Mouse (Mus musculus) macrophage (primary cell): ENCODE results near the gene Olfr487. TPM values are rescaled to one million over a fixed set of nuclear protein-coding genes. Genes with fewer than 3 reads are reported as not detected.
"Not testable (repeated sequence)": the region's sequence is repeated elsewhere in the genome, so short reads cannot be mapped to it uniquely, and the experiment has no call there.

Experiments
- H3K27ac ChIP-seq: fragments of 350-480 bp; formaldehyde crosslinking; 2 replicates; pipeline ENCODE4 v1.9.0; 2021
- H3K36me3 ChIP-seq: fragments of 350-480 bp; formaldehyde crosslinking; 2 replicates; pipeline ENCODE4 v1.9.0; 2021; ENCODE audit errors: inconsistent target
- H3K4me3 ChIP-seq: fragments of 350-480 bp; formaldehyde crosslinking; 2 replicates; pipeline ENCODE4 v1.9.0; 2021; ENCODE audit errors: inconsistent target
- H3K79me2 ChIP-seq: fragments of 350-480 bp; formaldehyde crosslinking; 2 replicates; pipeline ENCODE4 v1.9.0; 2021; ENCODE audit errors: inconsistent target
- WGBS: methylation state at CpG from one replicate; pipeline ENCODE4 v1.1.7; 2026; ENCODE audit warnings: inconsistent platforms; ENCODE audit not compliant: missing documents; 5-methylcytosine and 5-hydroxymethylcytosine counted together
- polyA plus RNA-seq: library from polyadenylated mRNA; stranded (reverse); fragments of 250-400 nt; gene quantifications from 3 replicates; pipeline ENCODE4 v1.2.4, GENCODE M21; 2018; ENCODE audit warnings: inconsistent platforms
- total RNA-seq, 78 experiments: library from RNA; depleted of rRNA; stranded (reverse); fragments of 250-400 nt; gene quantifications; 1 replicate in 9 of 78; 2 replicates in 24 of 78; 3 replicates in 43 of 78; 4 replicates in 2 of 78; pipeline ENCODE4 v1.2.4; 2018; ENCODE audit warnings: inconsistent platforms in 56 of 78

Olfr487 gene
- not detected for total RNA-seq (2018; cell fraction: chromatin; rRNA removed)
- not detected for total RNA-seq (2018; cell fraction: cytosol; rRNA removed)
- total RNA-seq (2018; cell fraction: nucleus; rRNA removed) = not detected
- not detected in 3 replicates for polyA plus RNA-seq

GRCm38 (mm10) chr7:108214536-108214935, at the start of gene Olfr487:
Gene Olfr487, minus strand, starts transcription at chr7:108214636.
- not testable (repeated sequence) for H3K4me3 ChIP-seq, H3K36me3 ChIP-seq, H3K79me2 ChIP-seq, H3K27ac ChIP-seq

DNA sequence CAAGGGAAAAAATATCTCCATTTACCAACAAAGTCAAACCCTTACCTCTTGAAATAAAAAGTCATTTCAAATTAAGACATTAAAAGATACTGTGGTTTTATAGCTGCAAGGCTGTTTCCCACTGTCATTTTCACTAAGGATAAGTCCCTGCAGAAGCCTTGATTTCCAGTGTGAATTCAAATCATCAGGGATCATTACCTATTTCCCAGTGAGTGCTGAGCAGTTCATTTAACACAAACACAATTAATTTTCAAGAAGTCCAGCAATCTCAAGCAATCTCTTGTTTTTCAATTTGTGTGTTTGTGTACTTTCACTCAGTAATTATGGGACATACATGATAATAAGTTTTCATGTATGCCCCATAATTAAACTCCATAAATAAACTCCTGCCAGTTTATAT, 43.8 kb upstream of the Olfr487 start, which contains the start of gene Olfr488:
Olfr488 (minus strand) TSS at position 101 of the 400 bp plus-strand sequence.
- Histone ChIP-seq H3K79me2 (no peaks in the 10 kb centered on the region), H3K4me3 (no peak within 1 kb of the TSS), H3K27ac (no peak within 1 kb of the TSS), H3K36me3 (no peaks in the 10 kb centered on the region)

GRCm38 (mm10) chr7:108233551-108233950, 19.1 kb upstream of the Olfr487 start:
- Histone ChIP-seq H3K79me2 (no peaks in the 10 kb centered on the region), H3K4me3 (no peak overlapping the region), H3K27ac (no peak overlapping the region), H3K36me3 (no peaks in the 10 kb centered on the region)
- 71% methylated on average over 3 of the region's 3 CpGs for WGBS

DNA sequence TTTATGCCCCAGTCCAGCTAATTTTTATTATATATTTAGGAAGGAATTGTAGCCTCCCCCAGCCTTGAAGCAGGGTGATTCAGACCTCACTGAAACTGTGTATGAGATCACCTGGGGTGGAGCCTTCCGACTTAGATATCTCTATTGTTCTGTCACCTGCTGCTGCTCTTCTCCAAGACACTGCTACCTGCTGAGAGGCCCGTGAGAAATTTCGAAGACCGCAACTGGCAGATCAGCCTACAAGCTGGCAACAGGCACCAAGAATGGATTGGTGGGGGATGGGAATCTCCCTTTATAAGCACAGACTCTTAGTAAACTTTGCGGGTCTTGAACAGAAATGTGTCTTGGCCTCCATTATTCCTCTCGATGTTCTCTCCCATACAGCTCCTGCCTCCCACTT, 17.5 kb downstream of the Olfr487 start:
- H3K36me3 ChIP-seq = no peaks in the 10 kb centered on the region
- H3K4me3 ChIP-seq = no peak overlapping the region
- 66% methylated on average over 6 of the region's 6 CpGs for WGBS
- no peaks in the 10 kb centered on the region for H3K79me2 ChIP-seq
- H3K27ac ChIP-seq = no peak overlapping the region

DNA sequence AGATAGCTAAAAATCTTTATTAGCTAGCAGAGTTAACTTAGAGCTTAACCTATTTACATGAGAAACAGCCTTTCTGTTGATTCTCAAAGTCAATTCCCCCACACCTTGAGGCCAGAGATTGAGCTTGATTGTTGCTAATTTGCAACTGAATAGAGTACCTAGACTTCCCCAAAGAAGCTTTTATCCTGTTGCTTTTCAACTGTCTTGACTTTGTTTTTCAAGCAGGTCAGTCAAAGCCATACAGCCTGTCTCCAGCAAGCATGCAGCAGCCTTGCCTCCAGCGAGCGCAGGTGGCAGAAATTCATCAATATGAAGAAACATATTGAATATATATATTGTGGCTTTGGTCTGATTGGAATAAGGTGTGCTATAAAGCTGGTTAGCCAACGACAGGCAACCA, 18.1 kb downstream of the Olfr487 start:
- H3K36me3 ChIP-seq, H3K79me2 ChIP-seq, H3K4me3 ChIP-seq, H3K27ac ChIP-seq: not testable (repeated sequence)
- 46% methylated on average over 3 of the region's 3 CpGs for WGBS

GRCm38 (mm10) chr7:108192714-108193113, 21.7 kb downstream of the Olfr487 start:
- H3K27ac ChIP-seq, H3K36me3 ChIP-seq, H3K4me3 ChIP-seq, H3K79me2 ChIP-seq: not testable (repeated sequence)
- 67% methylated on average over 1 of the region's 1 CpGs for WGBS

- H3K4me3 ChIP-seq, H3K79me2 ChIP-seq, H3K36me3 ChIP-seq, H3K27ac ChIP-seq: not testable (repeated sequence)
- 65% methylated on average over 2 of the region's 2 CpGs for WGBS
These were observed 23.2 kb downstream of the Olfr487 start for GRCm38 (mm10) chr7:108191196-108191595.

DNA sequence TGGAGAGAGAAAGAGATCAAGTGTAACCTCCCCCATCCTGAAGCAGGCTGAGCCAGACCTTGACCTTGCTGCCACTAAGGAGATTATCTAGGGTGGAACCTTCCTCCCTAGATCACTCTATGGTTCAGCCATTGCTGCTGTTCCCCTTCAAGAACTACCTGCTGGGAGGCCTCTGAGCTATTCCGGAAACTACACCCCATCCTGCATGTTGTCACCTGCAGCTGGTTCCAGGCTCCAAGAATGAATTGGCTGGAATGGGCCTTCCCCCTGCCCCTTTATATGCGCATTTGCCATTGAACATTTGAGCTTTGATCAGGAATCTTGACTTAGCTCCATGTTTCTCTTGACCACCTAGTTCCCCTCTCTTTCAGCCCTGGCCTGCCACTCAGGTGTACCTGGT, 29.2 kb downstream of the Olfr487 start:
- H3K36me3 ChIP-seq, H3K79me2 ChIP-seq, H3K27ac ChIP-seq, H3K4me3 ChIP-seq: not testable (repeated sequence)
- 96% methylated on average over 2 of the region's 2 CpGs for WGBS

- not testable (repeated sequence) for H3K79me2 ChIP-seq, H3K36me3 ChIP-seq, H3K27ac ChIP-seq, H3K4me3 ChIP-seq
- WGBS = 90% methylated on average over 3 of the region's 3 CpGs
These were observed 30.0 kb downstream of the Olfr487 start for GRCm38 (mm10) chr7:108184401-108184800.

DNA sequence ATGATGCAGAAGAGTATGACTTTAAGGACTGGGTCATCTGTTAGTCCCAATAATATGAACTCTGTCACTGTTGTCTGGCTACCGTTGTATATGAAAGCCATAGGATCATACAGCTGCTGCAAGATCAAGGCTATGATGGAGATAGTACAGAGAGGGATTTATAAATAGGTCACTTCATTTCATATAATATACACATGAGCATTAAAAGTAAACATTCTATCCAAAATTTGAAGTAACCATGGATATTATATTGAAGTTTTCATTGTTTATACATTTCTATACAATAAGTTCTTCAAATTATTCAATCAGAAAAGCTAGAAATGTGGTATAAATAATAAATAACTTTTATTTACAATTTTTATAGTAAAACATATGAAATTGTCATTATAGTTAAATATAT, 41.8 kb downstream of the Olfr487 start, which contains the start of gene Olfr486:
Olfr486 (minus strand) TSS at position 101 of the 400 bp plus-strand sequence.
- not testable (repeated sequence) for H3K36me3 ChIP-seq, H3K4me3 ChIP-seq, H3K27ac ChIP-seq, H3K79me2 ChIP-seq
- WGBS = 100% methylated on average over 1 of the region's 1 CpGs

DNA sequence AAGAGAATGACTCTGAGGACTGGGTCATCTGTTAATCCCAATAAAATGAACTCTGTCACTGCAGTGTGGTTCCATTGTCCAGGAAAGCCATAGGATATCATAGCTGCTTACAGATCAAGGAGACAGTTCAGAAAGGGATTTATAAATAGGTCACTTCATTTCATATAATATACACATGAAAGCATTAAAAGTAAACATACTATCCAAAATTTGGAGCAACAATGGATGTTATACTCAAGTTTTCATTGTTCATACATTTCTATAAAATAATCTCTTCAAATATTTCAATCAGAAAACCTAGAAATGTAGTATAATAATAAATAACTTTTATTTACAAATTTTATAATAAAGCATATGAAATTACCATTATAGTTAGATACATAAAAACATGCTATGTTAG, 54.7 kb downstream of the Olfr487 start, which contains the start of gene Olfr485:
Olfr485 (minus strand) TSS at position 101 of the 400 bp plus-strand sequence.
- H3K27ac ChIP-seq = no peak within 1 kb of the TSS
- H3K36me3 ChIP-seq = no peaks in the 10 kb centered on the region
- H3K79me2 ChIP-seq = no peaks in the 10 kb centered on the region
- no peak within 1 kb of the TSS for H3K4me3 ChIP-seq

Other genes starting within 250 kb of the Olfr487 start
- not detected in 3 replicates for gene Olfr476, start 249.8 kb downstream of the Olfr487 start, polyA plus RNA-seq
- gene Olfr477, start 227.9 kb downstream of the Olfr487 start, polyA plus RNA-seq = not detected in 3 replicates
- not detected in 3 replicates for gene Olfr478, start 180.6 kb downstream of the Olfr487 start, polyA plus RNA-seq
- gene Olfr479, start 163.9 kb downstream of the Olfr487 start, polyA plus RNA-seq = not detected in 3 replicates
- gene Olfr480, start 147.3 kb downstream of the Olfr487 start, polyA plus RNA-seq = not detected in 3 replicates
- gene Olfr481, start 134.8 kb downstream of the Olfr487 start, polyA plus RNA-seq = not detected in 3 replicates
- 0.11 TPM in 1 of 3 replicates, not detected in the others for gene Olfr482, start 117.0 kb downstream of the Olfr487 start, polyA plus RNA-seq
- gene Olfr483, start 113.8 kb downstream of the Olfr487 start, polyA plus RNA-seq = not detected in 3 replicates
- not detected in 3 replicates for gene Olfr484, start 87.2 kb downstream of the Olfr487 start, polyA plus RNA-seq
- gene Olfr485, start 54.8 kb downstream of the Olfr487 start, polyA plus RNA-seq = not detected in 3 replicates
- not detected in 3 replicates for gene Olfr486, start 41.9 kb downstream of the Olfr487 start, polyA plus RNA-seq
- gene Olfr488, start 43.7 kb upstream of the Olfr487 start, polyA plus RNA-seq = not detected in 3 replicates
- not detected in 3 replicates for gene Olfr490, start 74.3 kb upstream of the Olfr487 start, polyA plus RNA-seq
- not detected in 3 replicates for gene Olfr491, start 98.8 kb upstream of the Olfr487 start, polyA plus RNA-seq
- gene Olfr492, start 109.0 kb upstream of the Olfr487 start, polyA plus RNA-seq = not detected in 3 replicates
- not detected in 3 replicates for gene Olfr493, start 132.3 kb upstream of the Olfr487 start, polyA plus RNA-seq
- not detected in 3 replicates for gene Olfr494, start 150.7 kb upstream of the Olfr487 start, polyA plus RNA-seq
- not detected in 3 replicates for gene Olfr495, start 178.5 kb upstream of the Olfr487 start, polyA plus RNA-seq
- gene Olfr497, start 205.8 kb upstream of the Olfr487 start, polyA plus RNA-seq = not detected in 3 replicates